Mouse (Mus musculus) lung, postnatal 0 days (tissue): ENCODE results near the gene Gimap7.

Source experiments
- CTCF ChIP-seq: IDR thresholded peaks from 2 replicates; pipeline ENCODE4 v1.5.1; 2016; ENCODE audit warnings: antibody characterized with exemption, mild to moderate bottlenecking
- EP300 ChIP-seq: IDR thresholded peaks from 2 replicates; pipeline ENCODE4 v1.6.1; 2016; ENCODE audit warnings: antibody characterized with exemption, mild to moderate bottlenecking, control low read depth

DNA sequence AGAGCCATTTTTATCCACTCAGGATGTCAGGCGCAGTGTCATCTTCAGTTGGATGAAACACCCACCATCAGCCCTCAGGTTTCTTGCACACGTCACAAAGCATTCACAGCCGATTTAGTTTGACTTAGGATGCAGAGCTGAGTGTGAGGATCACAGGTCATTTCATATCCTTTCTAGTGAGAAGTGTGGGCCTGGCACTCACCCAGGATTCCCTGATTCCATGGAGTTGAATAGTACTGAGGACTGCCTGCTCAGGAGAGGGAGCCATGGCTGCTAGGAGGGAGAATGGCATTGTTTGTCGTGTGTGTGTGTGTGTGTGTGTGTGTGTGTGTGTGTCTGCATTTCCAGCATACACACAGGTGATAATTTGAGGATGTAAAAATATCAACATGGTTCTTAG, 1.9 kb downstream of the Gimap7 start:
- TF ChIP-seq CTCF (no peak), EP300 (no peak)
